Mouse (Mus musculus) embryonic facial prominence, embryonic 10.5 days (tissue): ENCODE measurements around the gene Lsm14b. TPM values are rescaled to one million over a fixed set of nuclear protein-coding genes. Genes with fewer than 3 reads are reported as not detected.

Experiments
- DNase-seq: peaks from one replicate; pipeline ENCODE4 v3.0.0-alpha.2; 2017; ENCODE audit warnings: low spot score
- H3K27ac ChIP-seq: fragments of 300-500 bp; sonication (generic); replicated peaks from 2 replicates; pipeline ENCODE4 v1.5.1; 2016; ENCODE audit warnings: mild to moderate bottlenecking
- H3K27me3 ChIP-seq: fragments of 300-500 bp; sonication (generic); replicated peaks from 2 replicates; pipeline ENCODE4 v1.6.1; 2016; ENCODE audit warnings: low read depth, mild to moderate bottlenecking; ENCODE audit not compliant: poor library complexity, severe bottlenecking
- H3K36me3 ChIP-seq: fragments of 300-500 bp; sonication (generic); replicated peaks from 2 replicates; pipeline ENCODE4 v1.6.1; 2016; ENCODE audit warnings: mild to moderate bottlenecking, moderate library complexity
- H3K4me1 ChIP-seq: fragments of 300-500 bp; sonication (generic); 2 replicates; pipeline ENCODE4 v1.6.1; 2016
- H3K4me3 ChIP-seq: fragments of 300-500 bp; sonication (generic); 2 replicates; pipeline ENCODE4 v1.5.1; 2016; ENCODE audit warnings: mild to moderate bottlenecking, moderate library complexity
- H3K9me3 ChIP-seq: fragments of 300-500 bp; sonication (generic); 2 replicates; pipeline ENCODE4 v1.6.1; 2016; ENCODE audit warnings: mild to moderate bottlenecking
- WGBS: fragments of 180-500 bp; shearing (Covaris S2); methylation state at CpG from one replicate; pipeline ENCODE4 v1.1.7; 2016; 5-methylcytosine and 5-hydroxymethylcytosine counted together
- polyA plus RNA-seq: library from polyadenylated mRNA; unstranded; fragments of >200 nt; fragmentation: Nextera tagmentation; extraction: Ambion mirVana; gene quantifications from 2 replicates; pipeline ENCODE4 v1.2.1, GENCODE M21; 2016

Lsm14b gene
- polyA plus RNA-seq, 1 experiment from 2014 or later: 9.9 TPM

DNA sequence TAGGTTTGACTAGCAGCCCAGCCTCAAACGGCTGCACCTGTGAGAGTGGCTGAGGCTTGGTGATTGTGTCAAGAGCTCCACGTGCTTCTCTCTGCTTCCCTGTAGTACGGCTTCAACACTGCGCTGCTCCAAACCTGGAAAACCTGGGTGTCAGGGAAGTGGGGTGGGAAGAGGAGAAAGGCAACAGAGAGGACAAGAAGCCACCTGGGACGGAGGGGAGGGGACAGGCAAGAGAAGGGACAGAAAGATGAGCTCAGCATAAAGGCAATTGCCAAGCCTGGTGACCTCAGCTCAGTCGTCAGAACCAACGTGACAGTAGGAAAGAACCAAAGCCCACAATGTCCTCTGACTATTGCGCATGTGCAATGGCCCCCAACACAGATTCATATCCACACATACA is 3.9 kb upstream of the Lsm14b start:
- Histone ChIP-seq H3K4me3 (no peak overlapping the region), H3K36me3 (no peaks in the 10 kb centered on the region), H3K27me3 (peaks cover 43% of the 10 kb centered on the region), H3K4me1 (peaks cover 22% of the 10 kb centered on the region), H3K9me3 (no peaks in the 10 kb centered on the region), H3K27ac (no peak overlapping the region)
- DNase-seq: no peak
- WGBS: 84% methylated on average over 8 of the region's 8 CpGs

GRCm38 (mm10) chr2:180022751-180023150 is 2.0 kb upstream of the Lsm14b start:
- Histone ChIP-seq H3K27ac (no peak overlapping the region), H3K9me3 (no peaks in the 10 kb centered on the region), H3K4me1 (peaks cover 30% of the 10 kb centered on the region), H3K27me3 (peaks cover 43% of the 10 kb centered on the region), H3K4me3 (no peak overlapping the region), H3K36me3 (peaks cover 15% of the 10 kb centered on the region)
- WGBS: 60% methylated on average over 6 of the region's 6 CpGs
- no peak for DNase-seq

DNA sequence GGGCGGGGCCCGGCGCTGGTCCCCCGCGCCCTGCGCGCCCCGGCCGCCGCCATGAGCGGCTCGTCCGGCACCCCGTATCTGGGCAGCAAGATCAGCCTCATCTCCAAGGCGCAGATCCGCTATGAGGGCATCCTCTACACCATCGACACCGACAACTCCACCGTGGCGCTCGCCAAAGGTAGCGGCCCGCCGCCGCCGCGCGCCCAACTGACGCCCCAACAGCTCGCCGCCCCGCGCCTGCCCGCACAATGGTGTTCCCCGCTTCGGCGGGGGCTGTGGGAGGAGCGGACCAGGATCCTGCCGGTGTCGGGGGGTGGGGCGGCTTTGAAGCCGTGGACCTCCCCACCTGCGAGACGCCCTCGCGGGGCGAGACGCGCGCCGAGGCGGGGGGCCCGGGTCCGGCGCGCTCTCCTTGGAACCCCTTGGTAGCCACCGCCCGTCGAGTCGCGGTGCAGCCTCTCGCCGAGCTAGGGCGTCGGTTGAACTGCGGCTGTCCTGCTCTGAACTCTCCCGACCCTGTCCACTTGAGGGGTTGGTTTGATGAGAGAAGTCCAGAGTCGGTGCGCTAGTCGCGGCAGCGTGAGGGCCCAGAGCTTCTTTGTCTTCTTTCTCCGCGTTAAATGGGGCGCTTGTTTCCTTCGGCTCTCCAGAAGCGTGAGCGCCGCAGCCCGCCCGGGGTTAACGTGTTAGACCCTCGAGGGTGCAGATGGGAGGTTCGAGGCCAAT is 511 bp downstream of the Lsm14b start:
- peak; percentile 54 for DNase-seq
- H3K4me1 ChIP-seq: peaks cover 46% of the 10 kb centered on the region
- peak overlapping the region; percentile 97 for H3K27ac ChIP-seq
- H3K27me3 ChIP-seq: peaks cover 31% of the 10 kb centered on the region
- peak overlapping the region; percentile 100 for H3K4me3 ChIP-seq
- WGBS: under 1% methylated on average over 84 of the region's 84 CpGs
- no peaks in the 10 kb centered on the region for H3K9me3 ChIP-seq
- peaks cover 41% of the 10 kb centered on the region for H3K36me3 ChIP-seq

GRCm38 (mm10) chr2:180025861-180026200 is 1.0 kb downstream of the Lsm14b start:
- 9% methylated on average over 6 of the region's 6 CpGs for WGBS
- no peak for DNase-seq

DNA sequence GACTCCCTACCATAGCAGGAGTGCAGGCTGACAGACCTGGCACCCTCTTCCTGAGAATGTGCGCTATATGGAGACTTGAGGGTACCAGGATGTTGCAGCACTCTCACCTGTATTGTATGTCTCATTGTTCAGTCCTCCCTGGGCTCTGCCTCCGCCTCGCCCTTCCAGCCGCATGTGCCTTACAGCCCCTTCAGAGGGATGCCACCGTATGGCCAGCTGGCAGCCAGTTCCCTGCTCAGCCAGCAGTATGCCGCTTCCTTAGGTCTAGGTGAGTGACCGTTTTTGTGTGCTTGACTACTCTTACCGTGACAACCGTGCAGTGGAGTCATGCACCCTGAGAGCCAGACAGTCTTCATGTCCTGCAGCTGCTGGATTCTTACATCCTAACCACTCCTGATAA is 3.0 kb downstream of the Lsm14b start:
- Histone ChIP-seq H3K27me3 (peaks cover 10% of the 10 kb centered on the region), H3K4me3 (peak overlapping the region; percentile 100), H3K27ac (no peak overlapping the region), H3K4me1 (peaks cover 46% of the 10 kb centered on the region), H3K9me3 (no peaks in the 10 kb centered on the region), H3K36me3 (peaks cover 66% of the 10 kb centered on the region)
- WGBS: 86% methylated on average over 9 of the region's 9 CpGs
- no peak for DNase-seq

More at GRCm38 (mm10) chr2:180025861-180026200, 1.0 kb downstream of the Lsm14b start:
- H3K4me3 ChIP-seq: peak overlapping the region; percentile 100
- H3K27ac ChIP-seq: peak overlapping the region; percentile 97
- H3K27me3 ChIP-seq: peaks cover 28% of the 10 kb centered on the region
- no peaks in the 10 kb centered on the region for H3K9me3 ChIP-seq
- peaks cover 46% of the 10 kb centered on the region for H3K4me1 ChIP-seq
- peaks cover 46% of the 10 kb centered on the region for H3K36me3 ChIP-seq

DNA sequence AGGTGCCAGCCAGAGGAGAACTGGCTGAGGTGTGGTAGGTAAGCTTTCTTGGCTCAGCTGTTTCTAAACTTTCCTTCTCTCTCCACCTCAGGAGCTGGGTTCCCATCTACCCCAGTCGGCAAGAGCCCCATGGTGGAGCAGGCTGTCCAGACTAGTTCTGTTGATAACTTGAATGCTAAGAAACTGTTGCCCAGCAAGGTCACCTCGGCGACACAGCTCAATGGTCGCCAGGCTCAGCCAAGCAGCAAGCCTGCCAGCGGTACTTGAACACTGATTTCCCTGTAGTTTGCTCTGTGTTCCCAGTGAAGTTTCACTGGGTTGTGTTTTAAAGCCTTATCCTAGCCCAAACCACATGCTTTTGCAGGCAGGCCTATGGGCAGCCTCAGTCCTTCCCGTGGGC is 6.5 kb downstream of the Lsm14b start:
- WGBS: 94% methylated on average over 6 of the region's 6 CpGs
- Histone ChIP-seq H3K4me3 (no peak overlapping the region), H3K27ac (no peak overlapping the region), H3K36me3 (peaks cover 100% of the 10 kb centered on the region), H3K9me3 (no peaks in the 10 kb centered on the region), H3K4me1 (peaks cover 44% of the 10 kb centered on the region), H3K27me3 (no peaks in the 10 kb centered on the region)
- DNase-seq: no peak

DNA sequence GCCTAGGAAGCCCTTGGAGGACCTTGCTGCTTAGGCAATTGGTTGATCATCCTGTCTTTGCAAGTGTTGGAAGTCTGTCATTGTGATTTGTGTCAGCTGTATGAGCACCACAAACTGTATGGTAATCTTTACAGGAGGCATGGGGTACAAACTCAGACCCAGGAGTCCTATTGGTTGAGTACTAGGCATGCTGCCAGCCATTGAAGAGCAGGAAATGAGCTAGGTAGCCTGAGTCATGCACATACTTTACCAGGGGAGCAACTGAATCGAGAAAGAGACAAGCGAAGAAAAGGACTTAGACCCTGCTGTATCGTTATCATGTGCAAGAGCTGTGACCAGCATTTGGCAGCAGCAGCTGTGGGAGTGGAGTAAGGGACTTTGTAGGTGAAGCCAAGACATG is 8.1 kb downstream of the Lsm14b start:
- Histone ChIP-seq H3K27ac (no peak overlapping the region), H3K36me3 (peaks cover 100% of the 10 kb centered on the region), H3K4me3 (no peak overlapping the region), H3K27me3 (no peaks in the 10 kb centered on the region), H3K4me1 (peaks cover 28% of the 10 kb centered on the region), H3K9me3 (no peaks in the 10 kb centered on the region)
- WGBS: 90% methylated on average over 3 of the region's 3 CpGs
- DNase-seq: no peak

DNA sequence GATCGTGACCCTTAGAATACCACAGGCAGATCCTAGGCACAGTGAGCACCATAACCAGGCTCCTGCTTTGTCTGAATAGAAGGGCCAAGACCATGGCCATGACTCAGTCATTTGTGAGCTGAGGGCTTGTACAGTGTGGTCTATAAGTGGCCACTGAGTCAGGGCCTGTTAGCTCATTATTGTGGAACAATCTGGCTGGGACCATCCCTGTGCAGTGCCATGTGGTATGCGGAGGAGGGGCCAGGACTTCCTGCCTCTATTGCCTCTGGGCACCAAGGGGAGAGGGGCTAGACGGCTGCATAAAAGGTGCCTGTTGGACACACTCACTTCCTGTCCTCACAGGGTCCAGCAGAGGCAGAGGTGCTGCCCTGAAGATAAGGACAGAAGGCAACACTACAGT is 9.2 kb downstream of the Lsm14b start:
- no peak for DNase-seq
- Histone ChIP-seq H3K4me3 (0 out of 2 replicates have a peak overlapping the region, but pooled peaks have one; percentile 8), H3K9me3 (no peaks in the 10 kb centered on the region), H3K27me3 (no peaks in the 10 kb centered on the region), H3K27ac (no peak overlapping the region), H3K36me3 (peaks cover 100% of the 10 kb centered on the region), H3K4me1 (peaks cover 17% of the 10 kb centered on the region)
- 53% methylated on average over 3 of the region's 3 CpGs for WGBS

- Histone ChIP-seq H3K4me3 (no peak overlapping the region), H3K4me1 (peaks cover 16% of the 10 kb centered on the region), H3K27ac (no peak overlapping the region), H3K36me3 (peaks cover 100% of the 10 kb centered on the region), H3K9me3 (no peaks in the 10 kb centered on the region), H3K27me3 (no peaks in the 10 kb centered on the region)
- WGBS: 65% methylated on average over 5 of the region's 5 CpGs
- DNase-seq: no peak
These were observed 10.0 kb downstream of the Lsm14b start for GRCm38 (mm10) chr2:180034753-180035152.

DNA sequence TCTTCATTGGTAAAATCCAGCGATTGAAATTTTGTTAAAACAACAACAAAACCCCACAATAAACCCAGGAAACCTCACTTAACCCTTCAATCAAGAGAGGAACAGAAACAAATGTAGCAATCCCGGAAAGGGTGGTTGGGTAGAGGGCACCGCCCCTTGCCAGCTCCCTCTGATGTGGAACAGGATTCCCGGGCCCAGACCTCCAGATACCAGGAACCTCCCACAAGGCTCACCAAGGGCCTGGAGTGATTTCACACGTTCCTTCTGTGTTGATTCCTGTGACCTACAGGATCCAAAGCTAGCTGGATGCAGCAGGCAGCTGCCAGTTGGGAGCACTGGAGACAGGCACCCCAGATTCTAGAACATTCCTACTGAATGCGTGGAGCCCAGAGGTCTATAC is 15.6 kb downstream of the Lsm14b start:
- Histone ChIP-seq H3K36me3 (peaks cover 52% of the 10 kb centered on the region), H3K4me1 (peaks cover 39% of the 10 kb centered on the region), H3K27me3 (0 out of 2 replicates have a peak, but pooled peaks cover 8% of the 10 kb centered on the region), H3K27ac (no peak overlapping the region; the same call in 1 of the 2 replicates), H3K9me3 (no peaks in the 10 kb centered on the region), H3K4me3 (peak overlapping the region; percentile 91)
- WGBS: 65% methylated on average over 6 of the region's 6 CpGs
- no peak for DNase-seq

DNA sequence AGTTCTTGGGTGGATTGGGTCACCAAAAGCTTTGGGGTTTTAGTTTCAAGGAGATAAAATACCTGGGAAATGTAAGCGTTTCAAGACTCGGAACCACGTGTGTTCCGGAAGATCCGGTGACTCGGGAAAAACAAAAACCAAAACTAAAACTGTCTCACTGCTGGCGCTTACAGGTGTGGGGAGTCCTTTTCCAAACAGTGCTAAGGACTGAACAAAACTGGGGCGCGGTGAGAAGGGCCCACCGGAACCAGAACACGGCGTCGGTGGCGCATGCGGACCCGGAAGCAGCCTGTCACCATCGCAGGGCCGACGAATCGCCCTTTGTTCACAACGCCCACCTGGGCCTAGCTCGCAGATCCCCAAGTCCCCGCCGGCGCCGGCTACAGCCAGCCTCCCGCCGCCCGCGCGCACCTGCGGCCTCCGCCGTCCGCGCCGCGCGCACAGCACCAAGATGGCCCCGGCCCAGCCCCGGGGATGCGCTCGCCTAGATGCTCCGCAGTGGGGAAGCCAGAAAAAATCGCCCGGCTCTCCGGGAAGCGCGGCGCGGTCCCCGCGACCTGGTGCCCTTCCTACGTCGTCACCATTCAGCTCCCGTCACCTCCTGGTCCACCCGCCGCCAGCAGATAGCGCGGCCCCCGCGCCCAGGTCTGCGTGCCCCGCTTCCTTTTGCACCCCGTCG is 16.9 kb downstream of the Lsm14b start:
- H3K36me3 ChIP-seq: peaks cover 47% of the 10 kb centered on the region
- under 1% methylated on average over 66 of the region's 66 CpGs for WGBS

GRCm38 (mm10) chr2:180042256-180042857 is 17.6 kb downstream of the Lsm14b start, which contains the start of the genes Psma7 and Ss18l1:
Gene Psma7, minus strand, starts transcription at chr2:180042433.
Gene Ss18l1, plus strand, starts transcription at chr2:180042509.
- H3K4me1 ChIP-seq: peaks cover 39% of the 10 kb centered on the region
- under 1% methylated on average over 78 of the region's 78 CpGs for WGBS
- H3K36me3 ChIP-seq: peaks cover 46% of the 10 kb centered on the region
- peak within 1 kb of the TSS; percentile 98 for H3K27ac ChIP-seq
- H3K9me3 ChIP-seq: no peaks in the 10 kb centered on the region
- peak; percentile 95 for DNase-seq
- 0 out of 2 replicates have a peak, but pooled peaks cover 8% of the 10 kb centered on the region for H3K27me3 ChIP-seq
- peak within 1 kb of the TSS; percentile 91 for H3K4me3 ChIP-seq

More for the DNA sequence above, 16.9 kb downstream of the Lsm14b start:
- Histone ChIP-seq H3K4me3 (peak overlapping the region; percentile 91), H3K9me3 (no peaks in the 10 kb centered on the region), H3K27ac (peak overlapping the region; percentile 98), H3K4me1 (peaks cover 39% of the 10 kb centered on the region), H3K27me3 (0 out of 2 replicates have a peak, but pooled peaks cover 8% of the 10 kb centered on the region)
- DNase-seq: peak; percentile 67
